Mouse (Mus musculus): ENCODE measurements at regions not wholly inside any gene's neighbourhood (a gene's known extent, or its start where the extent isn't known, plus 50 kb on each side); places are given as distances from the start of the nearest gene placed in this dataset.

GRCm38 (mm10) chr9:120812667-120813210 lies 116.3 kb upstream of the Ctnnb1 start:
- H3K4me1 ChIP-seq (ENCODE audit: control insufficient read depth, insufficient read depth, low read length): no peaks in the 10 kb centered on the region; the same call in 1 of the 2 replicates
- no peaks in the 10 kb centered on the region for H3K36me3 ChIP-seq (ENCODE audit: control insufficient read depth, insufficient read depth, low read length)
- H3K27ac ChIP-seq: no peak overlapping the region
- TF ChIP-seq EP300 (IDR thresholded peaks at IDR 0.05; ENCODE audit: insufficient read depth, low read depth, low read length): no peak
- no peak for TF ChIP-seq CTCF (IDR thresholded peaks at IDR 0.05)
- no peak for TF ChIP-seq POLR2A (IDR thresholded peaks at IDR 0.05; ENCODE audit: insufficient read depth, low read depth, low read length)
- H3K27me3 ChIP-seq (ENCODE audit: control insufficient read depth, insufficient read depth, low read length): no peaks in the 10 kb centered on the region
- H3K4me3 ChIP-seq: no peak overlapping the region
- intact Hi-C loops (cut with DNase I): no loop called here
- no peaks in the 10 kb centered on the region for H3K79me2 ChIP-seq (replicated peaks; ENCODE audit: control insufficient read depth, insufficient read depth, low read length)
- WGBS: 47% methylated on average over 17 of the region's 17 CpGs
- no peak overlapping the region for H3K9ac ChIP-seq (ENCODE audit: low read depth, low read length)
- DNase-seq: no peak

GRCm38 (mm10) chr9:120814286-120814685 lies 114.7 kb upstream of the Ctnnb1 start:
- H3K4me1 ChIP-seq (ENCODE audit: control insufficient read depth, insufficient read depth, low read length): no peaks in the 10 kb centered on the region; the same call in 1 of the 2 replicates
- no peaks in the 10 kb centered on the region for H3K79me2 ChIP-seq (replicated peaks; ENCODE audit: control insufficient read depth, insufficient read depth, low read length)
- DNase-seq: no peak
- intact Hi-C loops (cut with DNase I): no loop called here
- H3K4me3 ChIP-seq: no peak overlapping the region
- H3K27me3 ChIP-seq (ENCODE audit: control insufficient read depth, insufficient read depth, low read length): no peaks in the 10 kb centered on the region
- no peak overlapping the region for H3K27ac ChIP-seq
- H3K9ac ChIP-seq (ENCODE audit: low read depth, low read length): no peak overlapping the region
- TF ChIP-seq POLR2A (IDR thresholded peaks at IDR 0.05; ENCODE audit: insufficient read depth, low read depth, low read length) (no peak), CTCF (IDR thresholded peaks at IDR 0.05) (no peak), EP300 (IDR thresholded peaks at IDR 0.05; ENCODE audit: insufficient read depth, low read depth, low read length) (no peak)
- WGBS: 56% methylated on average over 4 of the region's 4 CpGs
- H3K36me3 ChIP-seq (ENCODE audit: control insufficient read depth, insufficient read depth, low read length): no peaks in the 10 kb centered on the region

- intact Hi-C loops (cut with DNase I): no loop called here
- no peak for TF ChIP-seq POLR2A (IDR thresholded peaks at IDR 0.05; ENCODE audit: insufficient read depth, low read depth, low read length)
- no peak for TF ChIP-seq EP300 (IDR thresholded peaks at IDR 0.05; ENCODE audit: insufficient read depth, low read depth, low read length)
- TF ChIP-seq CTCF (IDR thresholded peaks at IDR 0.05): no peak; the same call in 1 of the 2 replicates
- Histone ChIP-seq H3K27ac (no peak overlapping the region), H3K4me1 (ENCODE audit: control insufficient read depth, insufficient read depth, low read length) (no peaks in the 10 kb centered on the region), H3K36me3 (ENCODE audit: control insufficient read depth, insufficient read depth, low read length) (no peaks in the 10 kb centered on the region), H3K79me2 (replicated peaks; ENCODE audit: control insufficient read depth, insufficient read depth, low read length) (no peaks in the 10 kb centered on the region), H3K27me3 (ENCODE audit: control insufficient read depth, insufficient read depth, low read length) (no peaks in the 10 kb centered on the region), H3K9ac (ENCODE audit: low read depth, low read length) (no peak overlapping the region), H3K4me3 (no peak overlapping the region)
- WGBS: 95% methylated on average over 22 of the region's 22 CpGs
- DNase-seq: no peak
Observed at GRCm38 (mm10) chr9:120818726-120819317, 110.2 kb upstream of the Ctnnb1 start.

GRCm38 (mm10) chr9:120820892-120821291 lies 108.1 kb upstream of the Ctnnb1 start:
- intact Hi-C loops (cut with DNase I): no loop called here
- no peak for TF ChIP-seq EP300 (IDR thresholded peaks at IDR 0.05; ENCODE audit: insufficient read depth, low read depth, low read length)
- no peak for TF ChIP-seq POLR2A (IDR thresholded peaks at IDR 0.05; ENCODE audit: insufficient read depth, low read depth, low read length)
- no peak for TF ChIP-seq CTCF (IDR thresholded peaks at IDR 0.05)
- no peaks in the 10 kb centered on the region for H3K36me3 ChIP-seq (ENCODE audit: control insufficient read depth, insufficient read depth, low read length)
- H3K27me3 ChIP-seq (ENCODE audit: control insufficient read depth, insufficient read depth, low read length): no peaks in the 10 kb centered on the region
- 80% methylated on average over 6 of the region's 6 CpGs for WGBS
- DNase-seq: no peak
- H3K79me2 ChIP-seq (replicated peaks; ENCODE audit: control insufficient read depth, insufficient read depth, low read length): no peaks in the 10 kb centered on the region
- no peak overlapping the region for H3K27ac ChIP-seq
- H3K4me1 ChIP-seq (ENCODE audit: control insufficient read depth, insufficient read depth, low read length): no peaks in the 10 kb centered on the region; the same call in 1 of the 2 replicates
- no peak overlapping the region for H3K4me3 ChIP-seq
- H3K9ac ChIP-seq (ENCODE audit: low read depth, low read length): no peak overlapping the region

- Histone ChIP-seq H3K27me3 (ENCODE audit: control insufficient read depth, insufficient read depth, low read length) (no peaks in the 10 kb centered on the region), H3K9ac (ENCODE audit: low read depth, low read length) (no peak overlapping the region), H3K79me2 (replicated peaks; ENCODE audit: control insufficient read depth, insufficient read depth, low read length) (no peaks in the 10 kb centered on the region), H3K36me3 (ENCODE audit: control insufficient read depth, insufficient read depth, low read length) (no peaks in the 10 kb centered on the region), H3K4me1 (ENCODE audit: control insufficient read depth, insufficient read depth, low read length) (no peaks in the 10 kb centered on the region; the same call in 1 of the 2 replicates), H3K27ac (no peak overlapping the region), H3K4me3 (no peak overlapping the region)
- TF ChIP-seq EP300 (IDR thresholded peaks at IDR 0.05; ENCODE audit: insufficient read depth, low read depth, low read length): no peak
- no peak for TF ChIP-seq CTCF (IDR thresholded peaks at IDR 0.05)
- no peak for TF ChIP-seq POLR2A (IDR thresholded peaks at IDR 0.05; ENCODE audit: insufficient read depth, low read depth, low read length)
- no peak for DNase-seq
- intact Hi-C loops (cut with DNase I): no loop called here
- 67% methylated on average over 6 of the region's 6 CpGs for WGBS
Observed at GRCm38 (mm10) chr9:120823397-120823796, 105.6 kb upstream of the Ctnnb1 start.

- DNase-seq: no peak
- H3K4me3 ChIP-seq: no peak overlapping the region
- peaks cover 4% of the 10 kb centered on the region for H3K4me1 ChIP-seq (ENCODE audit: control insufficient read depth, insufficient read depth, low read length)
- H3K27ac ChIP-seq: no peak overlapping the region
- TF ChIP-seq POLR2A (IDR thresholded peaks at IDR 0.05; ENCODE audit: insufficient read depth, low read depth, low read length) (no peak), EP300 (IDR thresholded peaks at IDR 0.05; ENCODE audit: insufficient read depth, low read depth, low read length) (no peak), CTCF (IDR thresholded peaks at IDR 0.05) (no peak)
- H3K79me2 ChIP-seq (replicated peaks; ENCODE audit: control insufficient read depth, insufficient read depth, low read length): no peaks in the 10 kb centered on the region
- intact Hi-C loops (cut with DNase I): no loop called here
- H3K9ac ChIP-seq (ENCODE audit: low read depth, low read length): no peak overlapping the region
- 48% methylated on average over 4 of the region's 4 CpGs for WGBS
- H3K36me3 ChIP-seq (ENCODE audit: control insufficient read depth, insufficient read depth, low read length): no peaks in the 10 kb centered on the region
- H3K27me3 ChIP-seq (ENCODE audit: control insufficient read depth, insufficient read depth, low read length): no peaks in the 10 kb centered on the region
Observed at GRCm38 (mm10) chr9:120826266-120826665, 102.8 kb upstream of the Ctnnb1 start.
